Mouse (Mus musculus) embryonic fibroblast, embryonic 13.5 days (primary cell): ENCODE results near the gene Aloxe3.

Source experiments
- CTCF ChIP-seq: IDR thresholded peaks from 2 replicates; pipeline ENCODE4 v1.5.1; 2011; ENCODE audit warnings: mild to moderate bottlenecking, control low read depth, low read length, moderate library complexity, borderline replicate concordance; ENCODE audit not compliant: insufficient read depth
- POLR2A ChIP-seq: IDR thresholded peaks from 2 replicates; pipeline ENCODE4 v1.6.1; 2011; ENCODE audit warnings: low read depth, mild to moderate bottlenecking, control low read depth, low read length, moderate library complexity

DNA sequence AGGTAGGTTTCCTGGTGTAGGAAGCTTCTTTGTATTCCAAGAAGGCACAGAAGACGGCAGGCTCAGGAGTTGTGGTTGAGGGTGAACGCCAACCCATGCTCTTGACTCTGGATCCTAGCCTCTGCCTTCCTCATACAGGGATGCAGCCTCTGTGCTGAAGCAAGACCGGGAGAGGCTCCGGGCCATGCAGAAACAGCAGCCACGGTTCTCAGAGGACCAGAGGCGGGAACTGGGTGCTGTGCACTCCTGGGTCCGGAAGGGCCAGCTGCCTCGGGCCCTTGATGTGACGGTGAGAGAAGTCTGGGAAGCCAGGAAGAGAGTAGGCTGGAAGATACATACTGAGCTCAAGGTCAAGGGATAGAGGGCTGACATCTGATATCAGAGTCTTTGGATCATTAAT, 17.5 kb upstream of the Aloxe3 start:
- TF ChIP-seq POLR2A, result no peak
- no peak for TF ChIP-seq CTCF
